Mouse (Mus musculus) gonadal fat pad, adult 2 months (tissue): ENCODE results near the gene BC035044. TPM values are rescaled to one million over a fixed set of nuclear protein-coding genes. Genes with fewer than 3 reads are reported as not detected.
"Not testable (repeated sequence)": the region's sequence is repeated elsewhere in the genome, so short reads cannot be mapped to it uniquely, and the experiment has no call there.

Source experiments
- DNase-seq: peaks from one replicate; pipeline ENCODE4 v3.0.0-alpha.2; 2012; ENCODE audit warnings: low read depth
- polyA plus RNA-seq: library from polyadenylated mRNA; depleted of rRNA; stranded (reverse); fragments of >200 nt; gene quantifications from 2 replicates; pipeline ENCODE4 v1.2.3, GENCODE M21; 2012; rRNA removed

Gene BC035044
- polyA plus RNA-seq = 1.1 and 2.1 TPM in 2 replicates

GRCm38 (mm10) chr6:128890948-128891355, at the start of gene BC035044:
BC035044 (minus strand) TSS chr6:128891126.
- DNase-seq = no peak

GRCm38 (mm10) chr6:128935889-128936665, 45.2 kb upstream of the BC035044 start:
- DNase-seq = not testable (repeated sequence)

DNA sequence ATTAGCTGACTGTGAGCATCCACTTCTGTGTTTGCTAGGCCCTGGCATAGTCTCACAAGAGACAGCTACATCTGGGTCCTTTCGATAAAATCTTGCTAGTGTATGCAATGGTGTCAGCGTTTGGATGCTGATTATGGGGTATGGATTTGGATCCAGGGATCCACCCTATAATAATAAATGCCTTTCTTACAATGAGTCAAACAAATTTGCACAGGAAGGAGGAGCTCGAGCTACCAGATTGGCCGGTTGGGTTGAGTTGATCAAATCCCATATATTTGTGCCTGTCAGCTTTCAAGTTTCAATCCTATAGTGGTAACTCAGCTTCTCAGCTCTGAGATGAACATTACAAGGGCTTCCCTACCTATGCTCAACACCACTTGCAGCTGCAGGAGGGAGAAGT, 43.2 kb upstream of the BC035044 start, which contains the start of gene Clec2g:
Gene Clec2g, plus strand, starts transcription at position 301 of the 400 bp plus-strand sequence.
- not testable (repeated sequence) for DNase-seq

- no peak for DNase-seq
These were observed 42.1 kb upstream of the BC035044 start for GRCm38 (mm10) chr6:128933050-128933449.

DNA sequence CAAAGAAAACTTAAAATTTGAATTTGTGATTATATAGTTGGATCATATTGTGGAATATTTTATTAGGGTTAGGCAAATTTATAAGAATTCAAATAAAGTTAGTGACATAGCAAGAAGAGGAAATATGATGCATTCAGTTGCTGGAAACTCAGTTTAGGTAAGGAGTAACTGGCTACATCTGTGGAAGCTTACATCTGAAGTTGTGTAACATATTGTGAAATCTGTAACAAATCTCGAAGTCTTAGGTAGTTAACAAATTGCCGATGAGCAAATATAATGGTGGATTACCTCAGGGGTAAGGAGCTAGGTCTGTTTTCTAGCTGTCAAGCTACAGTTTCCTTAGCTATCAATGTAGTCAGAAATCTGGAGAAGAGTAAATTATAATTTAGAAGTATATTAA, 26.4 kb upstream of the BC035044 start:
- DNase-seq = no peak

GRCm38 (mm10) chr6:128913598-128914254, 22.8 kb upstream of the BC035044 start:
- DNase-seq = no peak

DNA sequence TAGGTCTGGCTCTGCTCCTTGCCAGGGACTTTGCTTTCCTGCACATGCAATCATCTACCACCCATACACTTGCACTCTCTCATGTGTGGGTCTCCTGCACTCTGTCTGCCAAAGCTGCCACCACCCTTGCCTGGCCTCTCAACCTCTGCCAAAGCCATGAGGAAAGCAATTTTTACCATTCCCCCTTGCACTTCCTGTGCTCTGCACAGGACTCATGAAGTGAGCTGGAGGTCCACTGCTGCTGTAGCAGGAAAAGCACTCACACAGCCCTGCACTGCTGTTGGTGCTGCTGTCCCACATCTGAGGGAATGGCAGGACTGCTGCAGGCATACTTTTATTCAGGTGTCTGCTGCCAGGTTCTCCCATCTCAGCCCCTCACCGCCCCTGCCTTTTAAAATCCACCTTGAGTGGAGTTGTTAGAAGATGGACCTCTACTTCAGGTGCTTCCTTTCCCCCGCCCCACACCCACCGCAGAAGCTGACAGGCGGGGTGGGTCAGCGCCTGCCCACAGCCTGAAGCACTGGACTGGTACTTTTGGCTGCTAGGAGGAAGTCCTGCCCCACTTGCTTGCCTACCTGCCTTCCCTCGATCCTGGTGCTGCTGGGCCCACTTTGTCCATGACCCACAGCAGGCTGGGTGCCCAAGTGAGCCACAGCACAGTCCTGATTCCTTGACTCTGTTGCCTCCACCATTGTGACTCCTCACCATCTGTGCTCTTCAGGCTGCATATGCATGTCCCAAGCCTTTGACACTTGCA, 10.0 kb upstream of the BC035044 start:
- DNase-seq = not testable (repeated sequence)

DNA sequence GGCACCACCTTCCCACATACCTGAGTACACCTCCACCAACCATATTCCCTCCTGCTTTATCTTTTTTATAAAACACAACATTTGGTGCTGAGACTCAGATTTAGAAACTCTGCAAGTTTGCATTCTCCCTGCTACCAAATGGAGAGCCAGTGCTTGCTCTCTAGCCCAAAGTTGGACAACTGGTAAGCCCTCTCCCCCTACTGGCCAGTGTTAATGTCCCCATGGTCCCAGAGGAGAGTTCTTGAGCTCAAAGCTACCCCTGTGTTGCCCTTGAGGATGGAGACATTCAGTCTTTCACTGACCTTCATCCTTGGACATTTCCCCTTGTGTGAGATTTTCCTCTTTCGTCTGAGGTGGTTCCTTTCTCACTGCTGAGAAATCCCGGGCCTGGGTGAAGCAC, 9.1 kb upstream of the BC035044 start:
- no peak for DNase-seq

DNA sequence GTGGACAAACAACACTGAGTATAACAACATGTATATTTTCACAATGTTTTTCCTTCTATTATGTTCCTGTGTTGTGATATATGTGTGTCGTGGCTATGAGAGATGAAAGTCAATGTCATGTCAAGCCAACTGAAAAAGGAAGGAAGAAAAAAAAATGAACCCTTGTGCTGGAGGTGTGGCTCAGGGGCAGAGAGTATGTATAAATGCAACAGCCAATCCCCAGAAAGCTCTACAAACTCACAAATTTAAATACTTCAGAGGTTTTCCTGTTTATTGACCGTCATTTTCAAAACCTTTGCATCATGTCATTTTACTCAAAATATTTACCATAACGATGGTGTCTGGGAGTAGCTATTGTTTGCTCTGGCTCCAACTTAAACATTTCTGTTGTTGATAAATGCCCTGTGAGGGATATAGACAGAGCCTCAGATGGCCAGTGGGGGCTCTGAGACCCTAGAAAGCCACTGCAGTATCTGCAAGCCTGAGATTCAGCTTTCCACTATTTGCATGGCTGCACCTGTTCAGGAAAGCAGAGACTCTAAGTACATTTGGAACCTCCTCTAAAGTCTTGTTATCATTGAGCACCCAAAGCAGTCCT, 4.6 kb upstream of the BC035044 start:
- DNase-seq = no peak

DNA sequence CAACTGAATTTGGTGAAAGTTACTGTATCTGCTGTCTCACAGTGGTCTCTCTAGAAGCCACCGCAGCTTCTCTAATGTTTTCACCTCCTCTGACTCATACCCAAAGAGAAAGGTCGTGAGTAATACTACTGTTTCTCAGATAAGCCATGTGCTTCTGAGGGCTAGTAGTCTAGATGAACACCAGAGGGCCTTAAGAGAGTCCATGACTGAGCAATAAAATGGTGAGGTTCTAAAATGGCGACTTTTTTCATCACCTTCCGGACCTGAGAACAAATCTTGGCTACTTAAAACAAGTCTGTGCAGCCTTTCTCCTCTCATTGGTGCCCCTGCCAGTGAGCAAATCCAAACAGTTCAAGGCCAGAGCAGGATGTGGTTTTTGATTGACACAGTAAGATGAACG, 2.1 kb downstream of the BC035044 start:
- no peak for DNase-seq

GRCm38 (mm10) chr6:128887091-128887790, 3.7 kb downstream of the BC035044 start, which contains the start of gene Clec2i:
Clec2i (plus strand) TSS chr6:128887588.
- not testable (repeated sequence) for DNase-seq

DNA sequence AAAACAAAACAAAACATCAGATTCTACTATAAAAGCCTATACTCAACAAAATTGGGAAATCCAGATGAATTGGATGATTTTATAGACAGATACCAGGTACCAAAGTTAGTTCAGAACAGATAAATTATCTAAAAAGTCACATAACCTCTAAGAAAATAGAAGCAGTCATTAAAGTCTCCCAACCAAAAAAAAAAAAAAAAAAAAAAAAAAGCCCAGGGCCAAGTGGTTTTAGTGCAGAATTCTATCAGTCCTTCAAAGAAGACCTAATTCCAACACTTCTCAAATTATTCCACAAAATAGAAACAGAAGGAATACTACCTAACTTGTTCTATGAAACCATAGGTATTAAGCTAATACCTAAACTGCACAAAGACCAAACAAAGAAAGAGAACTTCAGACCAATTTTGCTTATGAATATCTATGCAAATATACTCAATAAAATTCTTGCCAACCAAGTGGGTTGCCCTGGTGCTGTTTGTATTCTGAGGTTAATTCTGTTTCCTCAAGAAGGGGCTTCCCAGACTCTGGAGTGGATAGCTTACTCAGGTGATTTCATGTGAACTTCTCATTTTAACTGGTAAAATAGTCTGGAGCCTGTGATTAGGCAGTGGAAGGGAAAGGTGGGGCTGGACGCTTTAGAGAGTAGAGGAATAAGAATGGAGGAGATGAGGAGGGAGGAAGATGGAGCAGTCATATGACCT, 18.9 kb downstream of the BC035044 start:
- no peak for DNase-seq

- DNase-seq = no peak
These were observed 22.1 kb downstream of the BC035044 start for GRCm38 (mm10) chr6:128868861-128869260.

GRCm38 (mm10) chr6:128857976-128858375, 33.0 kb downstream of the BC035044 start:
- DNase-seq = no peak

GRCm38 (mm10) chr6:128856250-128856649, 34.7 kb downstream of the BC035044 start:
- no peak for DNase-seq

GRCm38 (mm10) chr6:128855477-128855876, 35.4 kb downstream of the BC035044 start:
- DNase-seq = no peak

DNA sequence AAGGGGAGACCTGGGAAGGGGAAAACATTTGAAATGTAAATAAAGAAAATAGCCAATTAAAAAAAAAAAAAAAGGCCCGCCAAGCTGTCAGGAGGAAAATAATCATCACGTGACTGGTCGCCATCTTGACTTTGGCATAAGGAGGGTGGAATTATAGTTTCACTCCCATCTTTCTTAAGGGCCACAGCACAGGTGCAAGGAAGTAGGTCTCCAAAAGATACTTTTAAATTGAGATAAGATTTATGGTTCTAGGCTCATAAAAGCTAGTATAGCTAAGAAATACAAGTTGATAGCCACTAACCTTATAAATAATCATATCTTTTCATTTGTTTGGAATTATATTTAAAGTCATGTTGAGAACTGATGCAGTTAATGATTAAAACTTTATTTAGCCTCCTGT, 36.0 kb downstream of the BC035044 start:
- DNase-seq = no peak

- no peak for DNase-seq
These were observed 36.7 kb downstream of the BC035044 start for GRCm38 (mm10) chr6:128854024-128854820.

GRCm38 (mm10) chr6:128852766-128853165, 38.2 kb downstream of the BC035044 start:
- DNase-seq = no peak

- DNase-seq = no peak
These were observed 39.8 kb downstream of the BC035044 start for GRCm38 (mm10) chr6:128851151-128851550.
